In the genomic region with DNA sequence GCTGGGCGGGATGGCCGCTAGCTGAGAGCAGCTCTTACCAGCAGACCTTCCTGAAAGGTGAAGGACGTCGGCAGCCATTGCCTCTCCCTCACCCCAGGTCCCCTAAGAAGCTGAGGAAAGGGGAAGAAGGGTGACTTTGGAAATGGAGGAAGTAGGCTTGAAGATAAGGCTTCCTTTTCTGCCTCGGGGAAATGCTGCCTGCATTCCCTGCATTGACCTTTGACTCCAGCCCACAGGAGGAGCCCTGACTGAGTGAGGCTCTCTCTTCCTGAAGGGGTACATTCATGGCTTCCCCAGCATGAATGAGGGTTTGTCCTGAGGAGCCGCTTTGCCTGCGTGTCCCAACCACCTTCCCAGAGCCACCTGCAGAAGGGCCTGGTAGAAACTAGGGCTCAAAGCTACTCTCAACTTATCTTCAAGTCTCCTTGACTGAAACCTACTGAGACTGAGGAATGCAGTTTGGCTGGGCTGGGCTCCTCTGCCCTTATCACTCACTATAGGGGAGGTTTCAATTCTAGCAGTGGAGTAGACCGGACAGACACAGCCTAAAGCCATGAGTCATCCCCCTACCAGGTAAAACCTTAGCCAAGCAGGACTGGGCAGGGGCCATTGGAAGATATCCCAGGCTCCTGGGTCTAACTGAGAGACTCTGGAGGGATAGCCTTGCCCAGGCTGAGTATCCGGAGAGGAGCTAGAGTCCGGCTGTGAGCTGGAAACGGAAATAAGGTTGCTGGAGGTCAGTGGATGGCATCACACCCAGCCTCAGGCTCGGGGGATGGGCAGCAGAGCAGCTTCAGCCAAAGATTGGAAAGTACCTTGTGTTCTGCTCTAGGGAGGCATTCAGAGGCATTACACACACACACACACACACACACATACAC, we compare ENCODE assay signal across 7 mouse cellular contexts. TPM values are rescaled to one million over a fixed set of nuclear protein-coding genes. Genes with fewer than 3 reads are reported as not detected.
DNase-seq lines count a peak whose midpoint lies in the region; ATAC-seq and TF ChIP-seq lines count a peak whose summit lies in the region.

No protein-coding gene starts in this region.

- H3K9me3 ChIP-seq in embryonic facial prominence, embryonic 10.5 days: no peaks in the 10 kb centered on the region
- no peaks in the 10 kb centered on the region for H3K9me3 ChIP-seq in liver, embryonic 16.5 days (replicated peaks; ENCODE audit: control insufficient read depth, low read length)
- no peaks in the 10 kb centered on the region for H3K9me3 ChIP-seq in stomach, postnatal 0 days (ENCODE audit: control insufficient read depth, low read length)
- no peaks in the 10 kb centered on the region for H3K9me3 ChIP-seq in midbrain, embryonic 10.5 days (replicated peaks)

- TF ChIP-seq EP300 in stomach, postnatal 0 days (optimal IDR thresholded peaks at IDR 0.05): no peak

- TF ChIP-seq CTCF in stomach, postnatal 0 days (IDR thresholded peaks at IDR 0.05; ENCODE audit: low read depth): no peak

- no peaks in the 10 kb centered on the region for H3K27me3 ChIP-seq in embryonic facial prominence, embryonic 10.5 days (replicated peaks; ENCODE audit: low read depth, poor library complexity, severe bottlenecking)
- no peaks in the 10 kb centered on the region for H3K27me3 ChIP-seq in liver, embryonic 16.5 days (ENCODE audit: control insufficient read depth, insufficient read depth, low read depth, low read length)
- no peaks in the 10 kb centered on the region for H3K27me3 ChIP-seq in stomach, postnatal 0 days (ENCODE audit: control insufficient read depth, insufficient read depth, low read length)
- H3K27me3 ChIP-seq in midbrain, embryonic 10.5 days (ENCODE audit: low read depth, poor library complexity, severe bottlenecking): no peaks in the 10 kb centered on the region

- H3K9ac ChIP-seq in liver, embryonic 16.5 days (ENCODE audit: low read depth, low read length): no peak overlapping the region
- H3K9ac ChIP-seq in stomach, postnatal 0 days (ENCODE audit: low read length): no peak overlapping the region

- 32% methylated on average over 12 of the region's 12 CpGs for WGBS in embryonic facial prominence, embryonic 10.5 days
- WGBS in liver, embryonic 16.5 days (ENCODE audit: insufficient replicate concordance): 28% methylated on average over 12 of the region's 12 CpGs
- WGBS in stomach, postnatal 0 days: 32% methylated on average over 12 of the region's 12 CpGs
- 52% methylated on average over 12 of the region's 12 CpGs for WGBS in midbrain, embryonic 10.5 days

- H3K36me3 ChIP-seq in embryonic facial prominence, embryonic 10.5 days (replicated peaks): no peaks in the 10 kb centered on the region
- no peaks in the 10 kb centered on the region for H3K36me3 ChIP-seq in liver, embryonic 16.5 days (ENCODE audit: control insufficient read depth, insufficient read depth)
- H3K36me3 ChIP-seq in stomach, postnatal 0 days (ENCODE audit: control insufficient read depth, insufficient read depth, low read length): no peaks in the 10 kb centered on the region
- no peaks in the 10 kb centered on the region for H3K36me3 ChIP-seq in midbrain, embryonic 10.5 days

- peak; percentile 54 for ATAC-seq in liver, embryonic 16.5 days (ENCODE audit: low read depth)
- peak; percentile 91 for ATAC-seq in stomach, postnatal 0 days (ENCODE audit: low FRiP score, low TSS enrichment)

- H3K27ac ChIP-seq in embryonic facial prominence, embryonic 10.5 days (replicated peaks): peak overlapping the region; percentile 70
- H3K27ac ChIP-seq in liver, embryonic 16.5 days (ENCODE audit: low read length): peak overlapping the region; percentile 21
- peak overlapping the region; percentile 91 for H3K27ac ChIP-seq in stomach, postnatal 0 days (replicated peaks)
- H3K27ac ChIP-seq in midbrain, embryonic 10.5 days (replicated peaks): no peak overlapping the region; the same call in 1 of the 2 replicates

- H3K4me3 ChIP-seq in embryonic facial prominence, embryonic 10.5 days: no peak overlapping the region; the same call in 1 of the 2 replicates
- no peak overlapping the region for H3K4me3 ChIP-seq in liver, embryonic 16.5 days (ENCODE audit: low read depth, low read length)
- H3K4me3 ChIP-seq in stomach, postnatal 0 days (ENCODE audit: low read depth, low read length): no peak overlapping the region
- H3K4me3 ChIP-seq in midbrain, embryonic 10.5 days: no peak overlapping the region

- intact Hi-C loops in heart, postnatal 36 days (cut with DNase I): no loop called here

- peaks cover 46% of the 10 kb centered on the region for H3K4me1 ChIP-seq in embryonic facial prominence, embryonic 10.5 days
- H3K4me1 ChIP-seq in liver, embryonic 16.5 days (ENCODE audit: control insufficient read depth, low read depth, low read length): peaks cover 22% of the 10 kb centered on the region
- 0 out of 2 replicates have a peak, but pooled peaks cover 2% of the 10 kb centered on the region for H3K4me1 ChIP-seq in stomach, postnatal 0 days (replicated peaks; ENCODE audit: control insufficient read depth, insufficient read depth)
- peaks cover 14% of the 10 kb centered on the region for H3K4me1 ChIP-seq in midbrain, embryonic 10.5 days

- DNase-seq in ZHBTc4 (ENCODE audit: low read depth, low spot score): peak; percentile 46
- DNase-seq in embryonic facial prominence, embryonic 10.5 days (ENCODE audit: low spot score): peak; percentile 36
- peak; percentile 53 to 64 for DNase-seq in heart, postnatal 36 days
- peak; percentile 76 for DNase-seq in stomach, postnatal 0 days (ENCODE audit: low spot score)
- no peak for DNase-seq in midbrain, embryonic 10.5 days (ENCODE audit: low spot score)
- DNase-seq in cerebellum, adult 9-10 months: no peak

- peak overlapping the region; percentile 28 for H3K4me2 ChIP-seq in liver, embryonic 16.5 days (ENCODE audit: low read depth, low read length)
- H3K4me2 ChIP-seq in stomach, postnatal 0 days (replicated peaks; ENCODE audit: low read depth): no peak overlapping the region

RNA-seq across cellular contexts. Expression of a gene that starts 18.5 kb away (rescaled TPM):
- 5.3 and 7.7 TPM in 2 replicates for polyA plus RNA-seq in embryonic facial prominence, embryonic 10.5 days (2016; fragmentation: Nextera tagmentation; extraction: Ambion mirVana)
- total RNA-seq in heart, postnatal 36 days (2021): 10 to 100 TPM; 11.1 to 12.5 TPM
- 2.4 and 2.5 TPM in 2 replicates for polyA plus RNA-seq in liver, embryonic 16.5 days (2015; fragmentation: Nextera tagmentation; extraction: Ambion mirVana)
- 14.7 and 16.6 TPM in 2 replicates for polyA plus RNA-seq in stomach, postnatal 0 days (2015; fragmentation: Nextera tagmentation; extraction: Ambion mirVana)
- 6.4 and 6.9 TPM in 2 replicates for polyA plus RNA-seq in midbrain, embryonic 10.5 days (2016; fragmentation: Nextera tagmentation; extraction: Ambion mirVana)

RNA-seq across cellular contexts. Expression of a gene that starts 28.0 kb away (rescaled TPM):
- 1.8 and 2.1 TPM in 2 replicates for polyA plus RNA-seq in embryonic facial prominence, embryonic 10.5 days (2016; fragmentation: Nextera tagmentation; extraction: Ambion mirVana)
- 1 to 10 TPM; 1.0 to 1.2 TPM for total RNA-seq in heart, postnatal 36 days (2021)
- 0.19 and 0.20 TPM in 2 replicates for polyA plus RNA-seq in liver, embryonic 16.5 days (2015; fragmentation: Nextera tagmentation; extraction: Ambion mirVana)
- 0.87 and 0.99 TPM in 2 replicates for polyA plus RNA-seq in stomach, postnatal 0 days (2015; fragmentation: Nextera tagmentation; extraction: Ambion mirVana)
- 1.7 and 2.5 TPM in 2 replicates for polyA plus RNA-seq in midbrain, embryonic 10.5 days (2016; fragmentation: Nextera tagmentation; extraction: Ambion mirVana)

Comparison
In these comparisons a context has a peak if more than half of its experiments do, and no peak if none do; other contexts are left out.
1. DNase-seq: peak in ZHBTc4 (single experiment), embryonic facial prominence, embryonic 10.5 days (single experiment), heart, postnatal 36 days (2 of 2) and stomach, postnatal 0 days (single experiment); none in midbrain, embryonic 10.5 days (single experiment) and cerebellum, adult 9-10 months (single experiment).